Mouse (Mus musculus) CD4-positive, CD25-positive, alpha-beta regulatory T cell (primary cell): ENCODE results near the gene Cox15. TPM values are rescaled to one million over a fixed set of nuclear protein-coding genes. Genes with fewer than 3 reads are reported as not detected.

ENCODE experiments used
- polyA plus RNA-seq: library from polyadenylated mRNA; unstranded; fragments of 100-300 nt; shearing (Covaris generic); gene quantifications from one replicate; pipeline ENCODE4 v1.2.1, GENCODE M21; 2017

Cox15 gene
- 31.5 TPM for polyA plus RNA-seq

GRCm38 (mm10) chr19:43752489-43753225 lies at the start of gene Cox15, which contains the start of gene Cutc:
Gene Cox15, minus strand, starts transcription at chr19:43753000.
Gene Cutc, plus strand, starts transcription at chr19:43752996.

GRCm38 (mm10) chr19:43781980-43782379 lies 29.2 kb upstream of the Cox15 start, which contains the start of gene Abcc2:
Gene Abcc2, plus strand, starts transcription at chr19:43782192.

GRCm38 (mm10) chr19:43689419-43690246 lies 63.2 kb downstream of the Cox15 start, which contains the start of gene Entpd7:
Gene Entpd7, plus strand, starts transcription at chr19:43689672.

Other genes starting within 250 kb of the Cox15 start
- gene Got1, start 228.4 kb downstream of the Cox15 start, polyA plus RNA-seq: 38.2 TPM
- 0.11 TPM for gene Nkx2-3, start 140.7 kb downstream of the Cox15 start, polyA plus RNA-seq
- 34.9 TPM for gene Slc25a28, start 78.1 kb downstream of the Cox15 start, polyA plus RNA-seq
- gene Entpd7, start 63.3 kb downstream of the Cox15 start, polyA plus RNA-seq: 3.8 TPM
- gene Cutc, start within 50 bp of the Cox15 start, polyA plus RNA-seq: 16.9 TPM
- gene Abcc2, start 29.2 kb upstream of the Cox15 start, polyA plus RNA-seq: 0.07 TPM
- 7.3 TPM for gene Dnmbp, start 187.2 kb upstream of the Cox15 start, polyA plus RNA-seq
- gene Cpn1, start 233.6 kb upstream of the Cox15 start, polyA plus RNA-seq: not detected